Mouse (Mus musculus) midbrain, embryonic 12.5 days (tissue): ENCODE measurements around the gene Igsf9. TPM values are rescaled to one million over a fixed set of nuclear protein-coding genes. Genes with fewer than 3 reads are reported as not detected.
A peak's percentile ranks its signal among the peaks of the same experiment; 100 is the strongest.

Experiments
- ATAC-seq: fragments of 200-750 bp; cut with Nextera tagmentation; 2 replicates; pipeline ENCODE4 v1.8.0; 2017; ENCODE audit warnings: low read depth, moderate TSS enrichment, moderate library complexity; ENCODE audit not compliant: low FRiP score
- H3K27ac ChIP-seq: fragments of 300-500 bp; sonication (generic); replicated peaks from 2 replicates; pipeline ENCODE4 v1.5.1; 2016; ENCODE audit warnings: mild to moderate bottlenecking
- H3K27me3 ChIP-seq: fragments of 300-500 bp; sonication (generic); 2 replicates; pipeline ENCODE4 v1.6.1; 2016; ENCODE audit warnings: mild to moderate bottlenecking
- H3K36me3 ChIP-seq: fragments of 300-500 bp; sonication (generic); 2 replicates; pipeline ENCODE4 v1.6.1; 2016
- H3K4me1 ChIP-seq: fragments of 300-500 bp; sonication (generic); 2 replicates; pipeline ENCODE4 v1.6.1; 2016
- H3K4me2 ChIP-seq: fragments of 300-500 bp; sonication (generic); replicated peaks from 2 replicates; pipeline ENCODE4 v1.6.1; 2016; ENCODE audit warnings: mild to moderate bottlenecking, moderate library complexity
- H3K4me3 ChIP-seq: fragments of 300-500 bp; sonication (generic); 2 replicates; pipeline ENCODE4 v1.5.1; 2016; ENCODE audit warnings: mild to moderate bottlenecking
- H3K9ac ChIP-seq: fragments of 300-500 bp; sonication (generic); replicated peaks from 2 replicates; pipeline ENCODE4 v1.6.1; 2016; ENCODE audit warnings: mild to moderate bottlenecking, moderate library complexity
- H3K9me3 ChIP-seq: fragments of 300-500 bp; sonication (generic); 2 replicates; pipeline ENCODE4 v1.6.1; 2016; ENCODE audit warnings: mild to moderate bottlenecking
- WGBS: fragments of 180-500 bp; shearing (Covaris S2); methylation state at CpG from one replicate; pipeline ENCODE4 v1.1.7; 2016; 5-methylcytosine and 5-hydroxymethylcytosine counted together
- polyA plus RNA-seq: library from polyadenylated mRNA; unstranded; fragments of >200 nt; fragmentation: Nextera tagmentation; extraction: Ambion mirVana; gene quantifications from 2 replicates; pipeline ENCODE4 v1.2.1, GENCODE M21; 2016

The Igsf9 gene
- polyA plus RNA-seq, 1 experiment from 2014 or later = 86.1 TPM

DNA sequence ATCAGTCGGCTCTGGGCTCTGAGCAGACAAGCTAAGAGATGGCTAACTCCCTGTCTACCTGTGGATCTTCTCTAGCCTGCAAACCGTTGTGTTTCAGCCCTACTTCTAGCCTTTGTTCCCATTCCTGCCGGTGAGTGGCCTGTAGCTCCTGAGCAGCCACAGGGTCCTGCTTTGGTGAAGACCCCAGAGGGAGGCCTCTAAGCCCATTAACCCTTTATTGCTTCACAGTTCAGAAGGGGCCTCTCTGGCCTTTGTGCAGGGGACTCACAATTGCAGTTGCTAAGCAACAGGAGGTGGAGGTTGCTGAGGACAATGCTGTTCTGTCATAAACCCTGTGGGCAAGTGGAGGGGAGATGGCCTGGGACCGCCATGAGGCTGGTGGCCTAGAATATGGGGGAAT is 4.6 kb downstream of the Igsf9 start:
- H3K4me2 ChIP-seq = peak overlapping the region; percentile 94
- H3K27ac ChIP-seq = peak overlapping the region; percentile 72
- H3K4me1 ChIP-seq = peaks cover 63% of the 10 kb centered on the region
- peaks cover 20% of the 10 kb centered on the region for H3K36me3 ChIP-seq
- H3K27me3 ChIP-seq = no peaks in the 10 kb centered on the region
- H3K4me3 ChIP-seq = peak overlapping the region; percentile 73
- 6% methylated on average over 4 of the region's 4 CpGs for WGBS
- ATAC-seq = peak; percentile 20; the same call in 1 of the 2 replicates
- H3K9ac ChIP-seq = peak overlapping the region; percentile 80; the same call in 1 of the 2 replicates
- H3K9me3 ChIP-seq = no peaks in the 10 kb centered on the region

DNA sequence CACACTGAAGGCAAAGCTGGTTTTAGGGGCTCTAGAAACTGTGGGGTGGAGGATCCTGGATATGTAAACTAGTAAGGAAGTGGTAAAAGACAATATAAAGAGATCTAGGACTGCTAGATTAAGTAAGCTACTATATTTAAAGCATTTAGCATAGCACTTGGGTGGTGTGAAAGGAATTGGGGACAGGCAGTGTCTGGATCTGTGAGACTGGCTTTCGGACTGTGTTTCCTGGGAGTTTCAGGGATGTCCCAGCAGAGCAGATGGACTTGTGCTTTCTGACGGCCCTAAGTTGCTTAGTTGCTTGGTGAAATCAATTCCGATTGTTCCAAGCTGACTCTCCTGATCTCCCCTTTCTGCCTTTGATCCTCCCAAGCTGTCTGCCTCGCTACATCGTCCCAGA is 5.1 kb downstream of the Igsf9 start:
- WGBS = 20% methylated on average over 5 of the region's 5 CpGs
- peak overlapping the region; percentile 73 for H3K4me3 ChIP-seq
- peak overlapping the region; percentile 72 for H3K27ac ChIP-seq
- H3K4me1 ChIP-seq = peaks cover 59% of the 10 kb centered on the region
- no peaks in the 10 kb centered on the region for H3K27me3 ChIP-seq
- no peaks in the 10 kb centered on the region for H3K9me3 ChIP-seq
- H3K36me3 ChIP-seq = peaks cover 24% of the 10 kb centered on the region
- H3K4me2 ChIP-seq = peak overlapping the region; percentile 94
- ATAC-seq = no peak
- peak overlapping the region; percentile 80; the same call in 1 of the 2 replicates for H3K9ac ChIP-seq

DNA sequence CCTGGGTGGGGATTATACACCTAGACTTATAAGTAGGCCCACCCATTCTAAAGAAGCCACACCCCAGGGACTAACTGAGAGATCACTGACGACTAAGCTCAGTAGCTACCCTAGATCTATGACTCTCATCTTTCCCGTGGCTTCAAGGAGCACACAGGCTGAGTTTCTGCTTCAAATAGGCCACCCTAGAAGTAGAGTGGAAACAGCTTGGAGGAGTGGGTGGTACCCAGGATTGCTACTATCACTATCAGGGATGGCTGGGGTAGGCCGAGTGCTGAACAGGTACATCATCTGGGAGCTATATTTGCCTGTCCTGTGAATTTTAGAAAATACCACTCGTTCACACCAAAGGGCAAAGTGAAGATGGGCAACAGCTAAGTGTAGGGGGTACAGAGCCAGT is 6.3 kb downstream of the Igsf9 start:
- 87% methylated on average over 4 of the region's 4 CpGs for WGBS

DNA sequence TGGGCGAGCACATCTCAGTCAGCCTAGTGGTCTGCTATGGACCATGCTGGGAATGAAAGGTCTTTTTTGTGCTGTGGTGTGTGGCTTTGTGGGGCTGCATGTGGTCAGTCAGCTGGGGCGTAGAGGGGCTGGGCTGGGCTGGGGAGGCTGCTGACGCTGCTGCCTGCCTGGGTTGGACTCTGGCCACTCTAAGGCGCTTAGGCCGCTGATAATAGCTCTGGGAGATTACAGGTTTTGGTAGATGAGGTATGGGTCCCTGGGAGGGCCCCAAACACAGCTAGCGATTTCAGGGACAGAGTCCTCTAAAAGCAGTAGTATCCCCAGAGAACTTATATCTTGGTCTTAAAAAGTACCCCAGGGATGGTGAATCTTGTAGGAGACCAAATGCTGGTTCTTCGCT is 7.2 kb downstream of the Igsf9 start:
- no peak overlapping the region for H3K9ac ChIP-seq
- ATAC-seq = no peak
- H3K4me1 ChIP-seq = peaks cover 48% of the 10 kb centered on the region

More for the DNA sequence above, 6.3 kb downstream of the Igsf9 start:
- no peak overlapping the region for H3K4me3 ChIP-seq
- H3K27ac ChIP-seq = no peak overlapping the region
- H3K27me3 ChIP-seq = no peaks in the 10 kb centered on the region
- peaks cover 36% of the 10 kb centered on the region for H3K36me3 ChIP-seq
- ATAC-seq = no peak
- peaks cover 58% of the 10 kb centered on the region for H3K4me1 ChIP-seq
- no peaks in the 10 kb centered on the region for H3K9me3 ChIP-seq
- no peak overlapping the region for H3K4me2 ChIP-seq
- no peak overlapping the region for H3K9ac ChIP-seq

DNA sequence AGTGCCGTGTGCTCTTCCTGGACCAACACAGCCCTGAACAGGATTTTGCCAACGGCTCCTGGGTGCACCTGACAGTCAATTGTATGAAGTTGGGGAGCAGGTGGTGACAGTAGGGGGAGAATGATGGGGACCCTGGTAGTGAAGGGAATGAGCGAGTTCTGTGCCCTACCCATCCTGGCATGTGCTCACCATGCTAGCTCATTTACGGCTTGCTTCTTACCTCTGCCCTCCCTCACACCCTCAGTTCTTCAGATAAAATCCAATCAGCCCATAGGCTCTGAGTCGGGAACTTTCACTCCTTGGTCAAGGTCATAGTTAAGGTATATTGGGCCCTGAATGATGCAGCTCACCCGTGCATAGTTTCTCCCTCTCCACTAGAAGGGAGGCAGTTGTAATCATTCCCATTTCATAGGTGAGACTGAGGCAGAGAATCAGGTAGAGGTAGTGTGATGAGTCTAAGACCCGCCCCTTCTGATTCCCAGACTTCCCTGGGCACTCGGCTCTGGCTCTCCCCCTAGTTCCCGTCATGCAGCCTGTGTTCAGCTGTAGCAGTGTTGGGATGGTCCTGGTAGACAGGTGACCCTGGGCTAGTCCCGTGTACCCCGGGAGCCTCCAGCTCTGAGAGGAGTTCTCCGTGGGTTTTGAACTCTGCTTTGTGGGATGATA is 8.1 kb downstream of the Igsf9 start:
- 58% methylated on average over 12 of the region's 12 CpGs for WGBS
- H3K4me2 ChIP-seq = peak overlapping the region; percentile 27
- peak overlapping the region; percentile 32; the same call in 1 of the 2 replicates for H3K9ac ChIP-seq
- peak; percentile 0; the same call in 1 of the 2 replicates for ATAC-seq
- H3K9me3 ChIP-seq = no peaks in the 10 kb centered on the region
- peaks cover 54% of the 10 kb centered on the region for H3K36me3 ChIP-seq
- H3K4me3 ChIP-seq = no peak overlapping the region
- H3K27ac ChIP-seq = no peak overlapping the region
- H3K4me1 ChIP-seq = peaks cover 40% of the 10 kb centered on the region
- no peaks in the 10 kb centered on the region for H3K27me3 ChIP-seq

More for the DNA sequence above, 7.2 kb downstream of the Igsf9 start:
- Histone ChIP-seq H3K4me3 (no peak overlapping the region), H3K36me3 (peaks cover 45% of the 10 kb centered on the region), H3K9me3 (no peaks in the 10 kb centered on the region), H3K4me2 (no peak overlapping the region), H3K27ac (no peak overlapping the region), H3K27me3 (no peaks in the 10 kb centered on the region)
- 77% methylated on average over 7 of the region's 7 CpGs for WGBS

DNA sequence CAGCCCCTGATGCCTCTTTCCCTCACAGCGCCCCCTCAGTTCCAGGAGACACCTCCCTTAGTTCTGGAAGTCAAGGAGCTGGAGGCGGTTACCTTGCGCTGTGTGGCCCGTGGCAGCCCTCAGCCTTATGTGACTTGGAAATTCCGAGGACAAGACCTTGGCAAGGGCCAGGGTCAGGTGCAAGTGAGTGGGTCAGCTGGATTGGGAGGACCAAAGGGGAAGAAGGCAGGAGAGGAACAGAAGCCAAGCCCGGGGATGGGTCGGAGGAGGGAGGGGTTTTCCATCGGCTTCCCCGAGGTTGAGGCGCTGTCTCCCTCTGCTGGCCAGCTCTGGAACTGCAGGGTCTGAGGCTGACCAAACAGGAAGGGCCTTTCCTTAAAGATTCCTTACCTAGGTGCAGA is 8.7 kb downstream of the Igsf9 start:
- peak overlapping the region; percentile 32; the same call in 1 of the 2 replicates for H3K9ac ChIP-seq
- no peaks in the 10 kb centered on the region for H3K27me3 ChIP-seq
- no peaks in the 10 kb centered on the region for H3K9me3 ChIP-seq
- peaks cover 60% of the 10 kb centered on the region for H3K36me3 ChIP-seq
- no peak overlapping the region for H3K4me3 ChIP-seq
- ATAC-seq = peak; percentile 44
- H3K27ac ChIP-seq = no peak overlapping the region
- peaks cover 34% of the 10 kb centered on the region for H3K4me1 ChIP-seq
- peak overlapping the region; percentile 27 for H3K4me2 ChIP-seq
- 10% methylated on average over 10 of the region's 10 CpGs for WGBS

DNA sequence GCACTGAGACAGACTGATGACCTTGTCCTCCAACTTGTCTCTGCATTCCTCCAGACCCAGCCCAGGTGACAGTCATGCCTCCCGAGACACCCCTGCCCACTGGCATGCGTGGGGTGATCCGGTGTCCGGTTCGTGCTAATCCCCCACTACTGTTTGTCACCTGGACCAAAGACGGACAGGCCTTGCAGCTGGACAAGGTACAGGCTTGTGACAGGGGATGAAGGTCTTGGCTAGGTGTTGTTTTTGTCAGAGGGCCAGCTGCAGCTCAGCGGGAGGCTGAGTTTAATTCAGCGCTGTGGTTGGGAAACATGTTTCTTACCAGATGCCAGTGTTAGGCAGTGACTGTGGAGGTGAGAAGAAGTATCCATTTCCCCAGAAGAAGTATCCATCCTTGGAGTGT is 10.5 kb downstream of the Igsf9 start:
- H3K27me3 ChIP-seq = 0 out of 2 replicates have a peak, but pooled peaks cover 1% of the 10 kb centered on the region
- H3K27ac ChIP-seq = no peak overlapping the region
- no peak for ATAC-seq
- H3K4me2 ChIP-seq = no peak overlapping the region
- peaks cover 78% of the 10 kb centered on the region for H3K36me3 ChIP-seq
- peaks cover 16% of the 10 kb centered on the region for H3K4me1 ChIP-seq
- H3K4me3 ChIP-seq = no peak overlapping the region
- 93% methylated on average over 8 of the region's 8 CpGs for WGBS
- H3K9ac ChIP-seq = no peak overlapping the region
- no peaks in the 10 kb centered on the region for H3K9me3 ChIP-seq

DNA sequence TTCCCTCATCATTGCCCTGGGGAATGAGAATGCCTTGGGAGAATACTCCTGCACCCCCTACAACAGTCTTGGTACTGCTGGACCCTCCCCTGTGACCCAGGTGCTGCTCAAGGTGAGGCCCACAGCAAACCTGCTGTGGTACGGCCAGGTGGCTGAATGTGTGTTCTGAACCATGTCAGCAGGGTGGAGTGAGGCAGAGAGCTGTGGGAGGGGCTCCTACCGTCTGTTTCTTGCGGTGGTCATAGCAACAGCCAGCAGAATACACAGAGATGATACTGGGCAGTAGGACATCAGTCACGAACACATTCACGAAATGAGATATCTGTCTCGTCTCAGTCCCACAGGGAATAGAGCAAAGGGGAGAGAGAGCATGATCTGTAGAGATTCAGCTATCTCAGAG is 11.9 kb downstream of the Igsf9 start:
- H3K27ac ChIP-seq = no peak overlapping the region
- H3K27me3 ChIP-seq = peaks cover 14% of the 10 kb centered on the region
- ATAC-seq = no peak
- 81% methylated on average over 6 of the region's 6 CpGs for WGBS
- no peak overlapping the region for H3K4me3 ChIP-seq
- H3K4me2 ChIP-seq = no peak overlapping the region
- no peak overlapping the region for H3K9ac ChIP-seq
- H3K4me1 ChIP-seq = peaks cover 9% of the 10 kb centered on the region
- no peaks in the 10 kb centered on the region for H3K9me3 ChIP-seq
- peaks cover 89% of the 10 kb centered on the region for H3K36me3 ChIP-seq

DNA sequence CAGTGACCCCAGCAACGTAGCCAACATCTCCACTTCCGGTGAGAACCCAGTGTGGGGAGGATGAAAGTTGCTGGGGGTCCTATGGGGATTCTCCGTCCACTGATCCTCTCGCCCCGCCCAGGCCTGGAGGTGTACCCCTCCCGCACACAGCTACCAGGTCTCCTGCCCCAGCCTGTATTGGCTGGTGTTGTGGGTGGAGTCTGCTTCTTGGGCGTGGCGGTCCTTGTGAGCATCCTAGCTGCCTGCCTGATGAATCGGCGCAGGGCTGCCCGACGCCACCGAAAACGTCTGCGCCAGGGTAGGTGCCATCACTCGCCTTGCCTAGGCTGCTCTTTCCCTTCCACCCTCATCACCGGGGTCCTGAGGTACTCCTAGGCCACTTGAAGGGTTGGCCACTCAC is 14.4 kb downstream of the Igsf9 start:
- H3K27ac ChIP-seq = no peak overlapping the region
- H3K4me3 ChIP-seq = no peak overlapping the region
- WGBS = 85% methylated on average over 17 of the region's 17 CpGs
- H3K27me3 ChIP-seq = peaks cover 36% of the 10 kb centered on the region
- H3K4me1 ChIP-seq = peaks cover 17% of the 10 kb centered on the region
- no peak overlapping the region for H3K4me2 ChIP-seq
- H3K9me3 ChIP-seq = no peaks in the 10 kb centered on the region
- no peak for ATAC-seq
- peaks cover 76% of the 10 kb centered on the region for H3K36me3 ChIP-seq
- no peak overlapping the region for H3K9ac ChIP-seq

DNA sequence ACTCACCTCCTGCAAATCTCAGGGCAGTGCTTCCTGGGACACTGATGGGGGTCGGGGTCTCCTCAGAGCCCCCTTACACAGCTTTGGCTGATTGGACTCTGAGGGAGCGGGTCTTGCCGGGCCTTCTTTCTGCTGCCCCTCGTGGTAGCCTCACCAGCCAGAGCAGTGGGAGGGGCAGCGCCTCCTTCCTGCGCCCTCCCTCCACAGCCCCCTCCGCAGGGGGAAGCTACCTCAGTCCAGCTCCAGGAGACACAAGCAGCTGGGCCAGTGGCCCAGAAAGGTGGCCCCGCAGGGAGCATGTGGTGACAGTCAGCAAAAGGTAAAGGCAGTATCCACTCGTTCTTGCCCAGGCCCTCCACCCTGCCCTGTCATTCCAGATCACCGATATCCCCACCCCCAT is 15.8 kb downstream of the Igsf9 start:
- Histone ChIP-seq H3K9ac (no peak overlapping the region), H3K4me1 (peaks cover 26% of the 10 kb centered on the region), H3K36me3 (peaks cover 62% of the 10 kb centered on the region), H3K4me2 (no peak overlapping the region), H3K27ac (no peak overlapping the region), H3K4me3 (no peak overlapping the region), H3K27me3 (peaks cover 49% of the 10 kb centered on the region), H3K9me3 (no peaks in the 10 kb centered on the region)
- 86% methylated on average over 10 of the region's 10 CpGs for WGBS
- ATAC-seq = no peak

DNA sequence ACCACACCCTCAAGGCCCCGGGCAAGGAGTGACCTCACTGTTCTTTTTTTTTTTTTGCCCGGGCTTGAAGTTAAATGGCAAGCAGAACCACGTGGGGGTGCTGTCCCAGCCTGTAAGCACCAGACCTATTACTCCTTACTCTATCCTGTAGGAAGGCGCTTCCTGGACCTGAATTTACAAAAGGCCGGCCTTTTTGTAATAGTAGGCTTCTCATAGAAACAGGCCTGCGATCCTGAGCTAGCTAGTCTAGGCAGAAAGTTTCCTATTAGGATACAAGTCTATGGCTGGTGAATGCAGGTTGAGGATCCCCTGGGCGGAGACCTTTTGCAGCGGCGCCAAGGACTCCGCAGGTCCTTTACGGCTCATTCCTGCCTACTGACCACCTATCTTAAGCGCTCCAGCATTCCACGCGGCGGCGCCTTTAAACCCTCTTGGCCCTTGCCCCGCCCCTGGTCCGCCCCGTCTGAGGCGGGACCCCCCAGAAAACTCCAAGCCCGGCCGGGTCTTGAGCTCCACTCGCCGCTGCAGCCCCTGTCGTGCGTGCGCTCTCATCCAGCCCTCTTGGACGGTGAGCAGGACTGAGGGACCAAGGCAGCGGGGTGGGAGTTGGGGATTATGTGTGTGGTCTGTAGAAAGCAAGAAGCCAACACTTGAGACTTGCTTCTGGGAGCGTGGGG is 18.3 kb downstream of the Igsf9 start, which contains the start of gene Tagln2:
Gene Tagln2, plus strand, starts transcription at position 283 of the 677 bp plus-strand sequence.
- Histone ChIP-seq H3K4me1 (peaks cover 51% of the 10 kb centered on the region), H3K4me3 (peak within 1 kb of the TSS; percentile 40), H3K27me3 (peaks cover 56% of the 10 kb centered on the region), H3K9me3 (no peaks in the 10 kb centered on the region), H3K36me3 (peaks cover 37% of the 10 kb centered on the region), H3K27ac (no peak within 1 kb of the TSS), H3K4me2 (peak within 1 kb of the TSS; percentile 56), H3K9ac (peak within 1 kb of the TSS; percentile 43)
- 2% methylated on average over 30 of the region's 30 CpGs for WGBS
- ATAC-seq = peak; percentile 28
